Mouse (Mus musculus): ENCODE measurements around the gene Slc26a9.

- TF ChIP-seq ZNF384 (IDR thresholded peaks at IDR 0.05; ENCODE audit: low read depth, low read length) (no peak), MAFK (IDR thresholded peaks at IDR 0.05; ENCODE audit: insufficient read depth, low read depth, low read length) (no peak), HCFC1 (IDR thresholded peaks at IDR 0.05; ENCODE audit: borderline replicate concordance, insufficient read depth, low read length) (no peak), CHD2 (IDR thresholded peaks at IDR 0.05; ENCODE audit: low read depth, low read length) (no peak), ZC3H11A (IDR thresholded peaks at IDR 0.05; ENCODE audit: borderline replicate concordance, low read depth, low read length) (no peak)
Observed at GRCm38 (mm10) chr1:131804166-131804565, 60.3 kb downstream of the Slc26a9 start.

Data from ES-E14 (cell line).